12 mouse cellular contexts compared by ENCODE assay signal in genomic region chr3:87913891-87914290, GRCm38 (mm10).
"Had no signal": no experiment of that assay in that cellular context is flagged by ENCODE, and none has a peak within 500 bp of the region (broad histone marks: within the 10 kb centered on the region; RNA-seq: fewer than 3 reads in every experiment).

No protein-coding gene starts in this region.

- H3K4me3 ChIP-seq: kidney, embryonic 15.5 days; left cerebral cortex, adult 2 months; limb, embryonic 12.5 days; lung, embryonic 15.5 days; megakaryocyte, embryonic 14.5 days; midbrain, embryonic 12.5 days had no signal

- H3K9me3 ChIP-seq: kidney, embryonic 15.5 days; limb, embryonic 12.5 days; lung, embryonic 15.5 days; megakaryocyte, embryonic 14.5 days; midbrain, embryonic 12.5 days had no signal

- DNase-seq: kidney, adult 2 months; kidney, postnatal 14 days; lung, postnatal 14 days; right cerebral cortex, postnatal 14 days; thymus, postnatal 36 days had no signal

- H3K9ac ChIP-seq: kidney, embryonic 15.5 days; limb, embryonic 12.5 days; lung, embryonic 15.5 days; midbrain, embryonic 12.5 days had no signal

- H3K27ac ChIP-seq: kidney, embryonic 15.5 days; left cerebral cortex, adult 2 months; limb, embryonic 12.5 days; lung, embryonic 15.5 days; macrophage; midbrain, embryonic 12.5 days had no signal

- H3K27me3 ChIP-seq: kidney, embryonic 15.5 days; limb, embryonic 12.5 days; lung, embryonic 15.5 days; megakaryocyte, embryonic 14.5 days; midbrain, embryonic 12.5 days had no signal

- H3K4me2 ChIP-seq: kidney, embryonic 15.5 days; limb, embryonic 12.5 days; lung, embryonic 15.5 days; midbrain, embryonic 12.5 days had no signal
